Mouse (Mus musculus) spleen, adult 10 weeks (tissue): Measurements from ENCODE around the gene Ralbp1. TPM values are rescaled to one million over a fixed set of nuclear protein-coding genes. Genes with fewer than 3 reads are reported as not detected.

ENCODE experiments used
- polyA plus RNA-seq: library from polyadenylated mRNA; stranded (reverse); fragments of 350-450 nt; fragmentation: Illumina TruSeq; extraction: RNeasy Lipid Tissue Mini Kit (QIAGEN cat#74804); gene quantifications from one replicate; pipeline ENCODE4 v1.2.3, GENCODE M21; 2015; ENCODE audit warnings: low replicate concordance; ENCODE audit not compliant: insufficient read depth

Ralbp1 gene
- 31.8 TPM for polyA plus RNA-seq

GRCm38 (mm10) chr17:65885697-65886529, at the start of gene Ralbp1:
Gene Ralbp1, minus strand, starts transcription at chr17:65885798.

Other genes with a start within 250 kb of the Ralbp1 start
- gene Txndc2, start 243.6 kb downstream of the Ralbp1 start, polyA plus RNA-seq: not detected
- gene Rab31, start 113.0 kb downstream of the Ralbp1 start, polyA plus RNA-seq: 23.2 TPM
- 60.7 TPM for gene Ppp4r1, start 103.2 kb downstream of the Ralbp1 start, polyA plus RNA-seq
- 31.8 TPM for gene Twsg1, start 65.4 kb upstream of the Ralbp1 start, polyA plus RNA-seq
- 43.5 TPM for gene Ankrd12, start 191.3 kb upstream of the Ralbp1 start, polyA plus RNA-seq
- gene Ndufv2, start 215.8 kb upstream of the Ralbp1 start, polyA plus RNA-seq: 167 TPM
- 23.3 TPM for gene Washc1, start 225.7 kb upstream of the Ralbp1 start, polyA plus RNA-seq
- 16.2 TPM for gene Ddx11, start 237.7 kb upstream of the Ralbp1 start, polyA plus RNA-seq